Mouse (Mus musculus): ENCODE measurements around the gene Wdr46.
A peak's percentile ranks its signal among the peaks of the same experiment; 100 is the strongest.

Gene Wdr46

GRCm38 (mm10) chr17:33953310-33953709 lies 12.8 kb downstream of the Wdr46 start:
- DNase-seq = no peak

DNA sequence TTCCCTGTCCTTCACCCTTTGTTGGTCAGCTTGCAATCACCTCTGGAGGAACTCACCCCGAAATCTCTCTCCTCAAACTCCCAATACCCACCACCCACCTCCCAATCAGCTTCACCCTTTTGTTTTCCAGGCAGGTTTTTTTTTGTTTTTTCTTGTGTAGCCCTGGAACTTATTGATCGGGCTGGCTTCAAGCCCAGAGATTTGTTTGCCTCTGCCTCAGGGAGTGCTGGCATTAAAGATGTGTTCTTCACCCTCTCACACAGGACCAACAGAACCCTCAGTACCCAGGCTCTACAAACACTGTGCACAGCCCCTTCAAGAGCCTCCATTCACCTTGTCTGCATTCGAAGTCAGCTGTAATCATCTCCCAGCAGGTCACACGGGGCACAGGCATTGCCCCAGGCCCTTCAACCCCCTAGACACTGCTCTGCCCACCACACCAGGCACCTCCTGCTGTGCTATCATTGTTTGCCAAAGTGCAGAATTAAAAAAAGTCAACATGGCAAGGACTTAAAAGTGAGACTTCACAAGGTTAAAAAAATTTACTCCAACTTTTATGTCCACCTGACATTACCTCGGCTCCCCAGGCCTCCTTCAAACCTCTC lies 13.6 kb downstream of the Wdr46 start:
- DNase-seq = no peak

DNA sequence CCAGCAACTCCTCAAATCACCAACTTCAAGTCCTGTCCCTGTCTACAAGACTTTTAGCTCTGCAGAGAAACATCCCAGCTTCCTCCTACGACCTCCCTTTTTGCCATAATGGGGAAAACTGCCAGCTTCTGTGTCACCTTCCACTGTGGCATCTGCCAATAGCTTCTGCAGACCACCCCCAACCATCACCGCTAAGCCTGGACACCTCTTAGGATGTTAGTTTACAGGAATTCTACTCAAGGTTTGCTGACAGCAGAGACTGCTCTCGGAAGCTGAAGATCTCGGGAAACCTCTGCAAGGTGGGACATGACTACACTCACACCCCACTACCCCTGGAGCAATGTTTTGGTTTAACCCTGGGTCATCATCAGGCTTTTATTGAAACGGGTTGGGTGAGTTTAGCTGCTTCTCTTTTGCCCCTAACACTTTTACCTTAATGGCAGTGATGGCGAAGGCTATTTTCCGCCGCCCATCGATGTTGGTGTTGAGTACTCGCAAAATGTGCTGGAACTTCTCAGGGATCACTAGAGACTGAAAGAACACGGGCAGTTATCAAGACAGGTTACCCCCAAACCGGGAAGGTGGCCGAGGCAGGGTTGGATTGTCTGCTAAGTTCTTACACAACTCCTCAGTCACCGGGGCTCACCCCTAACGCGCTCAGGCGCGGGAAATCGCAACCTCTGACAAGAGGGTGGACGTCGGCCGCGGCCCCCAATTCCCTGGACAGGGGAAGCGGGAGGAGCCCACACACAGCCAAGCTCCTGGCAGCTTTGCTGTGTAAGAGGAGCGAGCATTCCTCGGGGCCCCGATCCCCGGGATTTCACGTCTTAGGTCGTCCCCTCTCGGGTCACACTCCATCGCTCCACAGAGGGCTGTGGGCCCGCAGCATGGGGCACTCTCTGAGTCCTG lies 14.4 kb downstream of the Wdr46 start:
- peak; percentile 3 to 44 for DNase-seq

DNA sequence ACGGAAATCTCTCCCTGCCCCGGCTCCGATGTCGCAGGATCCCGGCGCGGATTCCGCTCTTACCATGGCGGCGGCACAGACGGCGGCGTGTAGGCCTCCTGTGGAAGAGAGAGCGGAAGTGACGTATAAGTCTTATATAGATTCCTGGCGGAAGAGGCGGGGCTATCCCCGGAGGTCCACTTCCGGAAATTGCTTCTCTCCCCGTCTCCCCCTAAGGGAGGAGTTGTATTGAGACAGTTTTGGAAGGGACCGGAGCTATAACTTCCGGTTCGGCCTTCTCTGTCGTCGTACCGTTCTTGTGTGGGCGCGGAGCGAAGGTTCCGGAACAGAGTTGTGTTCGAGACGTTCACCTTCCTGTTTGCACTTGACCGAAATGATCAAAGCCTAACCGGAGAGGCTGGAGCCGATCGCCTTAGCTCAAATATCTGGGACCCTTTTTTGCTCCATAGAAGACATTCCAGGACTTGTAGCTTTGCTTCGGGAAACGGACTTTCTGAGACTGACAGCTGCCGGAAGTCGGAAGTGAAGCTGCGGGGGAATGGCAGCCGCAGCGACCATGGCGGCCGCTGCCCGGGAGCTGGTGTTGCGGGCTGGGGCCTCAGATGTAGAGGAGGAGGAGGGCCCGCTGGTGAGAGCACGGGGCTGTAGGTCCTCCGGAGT lies 15.2 kb downstream of the Wdr46 start, which contains the start of the genes Vps52 and Rps18:
Gene Vps52 (plus strand): TSS at position 258 of the 660 bp plus-strand sequence.
Gene Rps18 (minus strand): TSS at position 447 of the 660 bp plus-strand sequence.
- DNase-seq = peak; percentile 97 to 98

GRCm38 (mm10) chr17:33956336-33956735 lies 15.9 kb downstream of the Wdr46 start:
- no peak for DNase-seq

- no peak for DNase-seq
Observed at GRCm38 (mm10) chr17:33957493-33957892, 17.0 kb downstream of the Wdr46 start.

- no peak for DNase-seq
Observed at GRCm38 (mm10) chr17:33958451-33958850, 18.0 kb downstream of the Wdr46 start.

- no peak for DNase-seq
Observed at GRCm38 (mm10) chr17:33959135-33959534, 18.7 kb downstream of the Wdr46 start.

DNA sequence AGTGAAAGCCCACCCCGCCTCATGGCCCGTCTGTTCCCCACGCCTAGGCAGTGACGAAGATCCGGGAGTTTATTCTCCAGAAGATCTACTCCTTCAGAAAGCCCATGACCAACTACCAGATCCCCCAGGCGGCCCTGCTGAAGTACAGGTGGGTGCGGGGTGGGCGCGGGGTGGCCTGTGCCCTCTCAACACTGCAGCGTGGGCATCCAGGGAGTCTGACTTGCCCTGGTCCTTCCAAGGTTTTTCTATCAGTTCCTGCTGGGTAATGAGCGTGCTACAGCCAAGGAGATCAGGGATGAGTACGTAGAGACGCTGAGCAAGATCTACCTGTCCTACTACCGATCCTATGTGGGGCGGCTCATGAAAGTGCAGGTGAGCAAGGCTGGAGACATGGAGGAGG lies 19.5 kb downstream of the Wdr46 start:
- no peak for DNase-seq

- DNase-seq = no peak
Observed at GRCm38 (mm10) chr17:33962876-33963275, 22.4 kb downstream of the Wdr46 start.

- no peak for DNase-seq
Observed at GRCm38 (mm10) chr17:33965082-33965845, 24.8 kb downstream of the Wdr46 start.

DNA sequence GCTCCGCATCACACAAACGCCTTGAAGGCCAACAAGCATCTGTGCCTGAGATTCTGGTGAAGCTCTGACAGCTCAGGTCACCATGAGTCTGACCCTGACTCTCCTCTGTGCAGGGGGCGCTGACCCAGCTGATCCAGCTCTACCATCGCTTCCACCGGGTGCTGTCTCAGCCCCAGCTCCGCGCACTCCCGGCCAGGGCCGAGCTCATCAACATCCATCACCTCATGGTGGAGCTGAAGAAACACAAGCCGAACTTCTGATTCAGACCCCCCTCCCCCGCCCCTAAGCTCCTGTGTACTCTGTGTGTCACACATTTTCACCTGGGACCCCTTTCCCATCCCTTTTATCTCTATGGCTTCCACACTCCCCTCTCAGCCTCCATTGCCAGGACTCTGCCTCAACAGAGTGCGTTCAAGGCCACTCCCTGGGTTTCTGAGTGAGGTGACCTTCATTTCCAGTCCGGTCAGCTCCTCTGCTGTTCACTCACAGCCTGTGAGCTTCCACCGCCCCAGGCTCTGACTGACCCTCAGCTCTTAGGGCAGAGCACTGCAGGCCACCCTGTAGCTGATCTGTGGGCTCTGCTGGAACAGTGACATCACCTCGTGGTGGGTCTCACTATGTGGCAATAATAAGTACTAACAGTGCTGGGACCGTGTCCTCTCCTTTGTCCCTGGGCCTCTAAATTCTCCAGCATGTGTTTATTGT lies 25.5 kb downstream of the Wdr46 start:
- DNase-seq = no peak

DNA sequence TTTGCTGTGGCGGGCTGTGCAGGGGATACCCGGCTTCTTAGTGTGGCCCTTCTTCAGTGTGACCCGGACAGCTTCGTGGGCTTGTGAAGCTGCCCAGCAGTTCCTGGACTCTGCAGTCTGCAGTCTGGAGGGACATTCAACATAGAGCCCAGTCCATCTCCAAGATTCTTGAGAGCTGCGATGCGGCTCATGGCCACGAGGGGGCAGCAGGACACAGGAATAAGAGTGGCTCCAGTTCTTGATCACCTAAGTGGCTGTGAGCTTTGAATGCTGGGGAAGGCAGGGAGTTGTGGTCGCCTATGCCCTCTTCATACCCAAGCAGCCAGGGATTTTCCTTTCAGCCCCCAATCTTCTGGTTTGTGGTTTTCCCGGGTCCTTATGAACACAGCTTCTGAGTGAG lies 28.0 kb downstream of the Wdr46 start:
- DNase-seq = peak; percentile 75 to 79

DNA sequence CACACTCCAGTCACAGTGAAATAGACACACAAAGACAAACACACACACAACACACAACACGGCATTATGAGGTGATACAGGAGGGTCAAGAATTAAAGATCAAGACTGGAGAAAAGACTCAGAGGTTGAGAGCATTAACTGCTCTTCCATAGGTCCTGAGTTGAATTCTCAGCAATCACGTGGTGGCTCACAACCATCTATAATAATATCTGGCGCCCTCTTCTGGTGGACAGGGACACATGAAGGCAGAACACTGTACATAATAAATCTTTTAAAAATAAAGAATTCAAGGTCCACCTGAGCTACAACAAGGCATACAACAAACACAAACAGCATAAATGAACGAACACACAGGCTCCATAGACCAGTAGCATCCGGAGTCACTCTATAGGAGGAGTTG lies 28.5 kb downstream of the Wdr46 start:
- peak in 1 of 2 experiments; percentile 42 for DNase-seq

DNA sequence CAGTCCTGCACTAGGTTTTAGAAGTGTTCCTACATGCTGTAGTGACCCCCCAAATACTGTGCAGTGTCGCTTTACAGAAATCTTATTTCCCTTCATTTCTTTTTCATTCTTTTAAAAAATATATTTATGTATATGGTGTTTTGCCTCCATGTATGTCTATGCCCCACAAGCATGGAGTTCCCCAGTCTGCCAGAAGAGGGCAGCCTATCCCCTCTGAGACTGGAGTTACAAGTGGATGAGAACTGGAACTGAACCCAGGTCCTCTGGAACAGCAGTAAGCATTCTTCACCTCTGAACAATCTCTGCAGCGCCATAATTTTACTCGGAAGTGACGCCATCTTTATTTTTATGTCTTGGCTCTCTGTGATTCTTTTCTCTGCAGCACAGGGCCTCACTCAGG lies 28.9 kb downstream of the Wdr46 start:
- no peak for DNase-seq

DNA sequence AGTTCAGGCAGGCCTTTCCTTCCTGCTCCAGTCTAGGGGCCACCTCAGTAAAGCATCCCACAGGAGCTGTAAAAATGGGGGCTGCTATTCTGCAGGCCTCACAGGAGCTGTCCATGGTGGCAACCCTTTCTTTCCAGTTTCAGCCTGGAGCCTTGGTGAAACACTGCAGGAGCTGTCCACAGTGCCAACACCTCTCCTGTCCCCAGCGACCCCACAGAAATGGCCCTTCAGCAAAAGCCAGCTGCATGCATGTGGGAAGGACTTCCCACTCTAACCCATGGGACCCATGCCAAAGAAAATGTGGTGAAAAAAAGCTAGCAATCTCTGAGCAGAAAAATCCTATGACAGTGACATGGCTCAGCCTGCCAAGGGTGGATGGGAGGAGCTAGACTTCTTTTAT lies 32.2 kb downstream of the Wdr46 start:
- DNase-seq = no peak

DNA sequence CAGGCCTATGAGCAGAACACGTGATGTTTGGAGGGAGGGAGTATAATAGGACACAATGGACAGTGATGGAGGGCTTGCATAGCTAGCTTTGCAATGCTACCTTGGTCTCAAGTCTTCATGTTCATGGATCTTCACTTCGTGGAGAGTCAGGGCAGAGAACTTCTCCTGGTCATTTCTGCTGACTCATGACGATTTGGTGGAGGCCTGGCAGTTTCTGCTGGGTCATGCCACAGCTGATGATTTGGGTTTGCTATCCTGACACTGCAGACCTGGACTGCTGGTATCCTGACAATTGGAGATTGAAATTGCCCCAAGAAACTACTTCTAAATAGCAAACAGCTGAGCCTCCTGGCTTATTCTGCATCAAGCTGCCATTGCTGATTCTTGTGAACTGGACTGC lies 33.1 kb downstream of the Wdr46 start:
- DNase-seq = no peak

GRCm38 (mm10) chr17:33977861-33978557 lies 37.5 kb downstream of the Wdr46 start:
- DNase-seq = no peak

- peak; percentile 92 to 93 for DNase-seq
Observed at GRCm38 (mm10) chr17:33978631-33979031, 38.2 kb downstream of the Wdr46 start.

GRCm38 (mm10) chr17:33979512-33980050 lies 39.1 kb downstream of the Wdr46 start:
- no peak for DNase-seq
